ENCODE assay signal across 13 mouse cellular contexts in the genomic region with DNA sequence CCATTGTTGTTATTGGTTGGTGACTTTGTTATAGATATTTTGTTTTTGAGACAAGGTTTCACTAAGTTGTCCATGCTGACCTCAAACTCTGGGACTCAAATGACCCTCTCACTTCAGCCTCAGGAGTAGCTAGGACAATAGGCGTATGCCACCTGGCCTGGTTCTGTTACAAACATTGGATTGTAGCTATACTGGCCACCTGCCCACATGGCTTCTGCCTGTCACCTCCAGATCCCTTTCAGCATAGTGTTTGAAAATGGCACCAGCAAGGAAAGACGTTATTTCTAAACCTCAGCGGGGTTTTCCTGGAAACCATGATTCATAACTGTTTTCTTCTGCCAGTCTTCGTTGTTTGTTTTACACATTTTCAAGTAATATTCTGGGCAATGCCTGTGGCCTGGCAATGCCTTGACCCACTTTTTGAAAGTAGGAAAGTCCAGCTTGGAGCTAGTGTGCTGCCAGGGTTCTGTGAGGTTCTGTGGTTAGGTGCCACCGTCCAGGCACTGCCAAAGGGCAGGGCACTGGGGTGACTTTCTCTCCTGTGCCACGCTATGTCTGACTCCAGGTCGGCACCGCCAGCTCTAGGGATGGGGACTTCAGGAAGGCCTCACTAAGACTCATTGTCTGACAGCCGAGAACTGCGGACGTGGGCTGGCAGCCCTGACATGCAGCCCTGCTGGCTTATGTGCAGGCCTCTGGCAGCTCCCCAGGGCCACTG. TPM values are rescaled to one million over a fixed set of nuclear protein-coding genes. Genes with fewer than 3 reads are reported as not detected.
DNase-seq lines count a peak whose midpoint lies in the region; ATAC-seq and TF ChIP-seq lines count a peak whose summit lies in the region.
"Had no signal": no experiment of that assay in that cellular context is flagged by ENCODE, and none has a peak within 500 bp of the region (broad histone marks: within the 10 kb centered on the region; RNA-seq: fewer than 3 reads in every experiment).

No protein-coding gene starts in this region.

- no peak overlapping the region for H3K27ac ChIP-seq in forebrain, embryonic 14.5 days (ENCODE audit: low read depth, low read length)
- no peak overlapping the region for H3K27ac ChIP-seq in forebrain, embryonic 16.5 days (ENCODE audit: low read length)
- H3K27ac ChIP-seq in lung, postnatal 0 days (ENCODE audit: low read length), result no peak overlapping the region
- no peak overlapping the region for H3K27ac ChIP-seq in liver, embryonic 11.5 days (ENCODE audit: low read depth, low read length)
- no peak overlapping the region for H3K27ac ChIP-seq in intestine, postnatal 0 days (ENCODE audit: low read depth, low read length)
- H3K27ac ChIP-seq: limb, embryonic 10.5 days had no signal

- no peaks in the 10 kb centered on the region for H3K36me3 ChIP-seq in forebrain, embryonic 14.5 days (ENCODE audit: control insufficient read depth, insufficient read depth, low read length)
- no peaks in the 10 kb centered on the region for H3K36me3 ChIP-seq in forebrain, embryonic 16.5 days (ENCODE audit: control insufficient read depth, insufficient read depth)
- no peaks in the 10 kb centered on the region for H3K36me3 ChIP-seq in lung, postnatal 0 days (ENCODE audit: insufficient read depth, low read length)
- H3K36me3 ChIP-seq in liver, embryonic 11.5 days (ENCODE audit: control insufficient read depth, insufficient read depth, low read length), result no peaks in the 10 kb centered on the region
- peaks cover 3% of the 10 kb centered on the region; the same call in 1 of the 2 replicates for H3K36me3 ChIP-seq in intestine, postnatal 0 days (ENCODE audit: control insufficient read depth, insufficient read depth)
- H3K36me3 ChIP-seq: limb, embryonic 10.5 days had no signal

- WGBS in forebrain, embryonic 14.5 days, result 80% methylated on average over 11 of the region's 11 CpGs
- WGBS in forebrain, embryonic 16.5 days, result 70% methylated on average over 11 of the region's 11 CpGs
- WGBS in lung, postnatal 0 days, result 73% methylated on average over 11 of the region's 11 CpGs
- WGBS in liver, embryonic 11.5 days, result 80% methylated on average over 11 of the region's 11 CpGs
- WGBS in intestine, postnatal 0 days, result 89% methylated on average over 11 of the region's 11 CpGs

- TF ChIP-seq EP300 in lung, postnatal 0 days (IDR thresholded peaks at IDR 0.05), result no peak

- H3K4me2 ChIP-seq in forebrain, embryonic 14.5 days (ENCODE audit: low read length), result no peak overlapping the region
- no peak overlapping the region for H3K4me2 ChIP-seq in forebrain, embryonic 16.5 days (ENCODE audit: low read length)
- H3K4me2 ChIP-seq in lung, postnatal 0 days (replicated peaks; ENCODE audit: low read depth, low read length), result no peak overlapping the region
- no peak overlapping the region for H3K4me2 ChIP-seq in liver, embryonic 11.5 days
- no peak overlapping the region for H3K4me2 ChIP-seq in intestine, postnatal 0 days (replicated peaks; ENCODE audit: low read depth)

- TF ChIP-seq CTCF in lung, postnatal 0 days (IDR thresholded peaks at IDR 0.05), result no peak
- no peak for TF ChIP-seq CTCF in intestine, postnatal 0 days (IDR thresholded peaks at IDR 0.05; ENCODE audit: low read depth)

- no peak overlapping the region for H3K4me3 ChIP-seq in forebrain, embryonic 14.5 days (ENCODE audit: low read depth, low read length)
- H3K4me3 ChIP-seq in forebrain, embryonic 16.5 days (replicated peaks; ENCODE audit: low read length), result no peak overlapping the region
- H3K4me3 ChIP-seq in lung, postnatal 0 days (ENCODE audit: low read depth, low read length), result no peak overlapping the region
- no peak overlapping the region for H3K4me3 ChIP-seq in liver, embryonic 11.5 days (ENCODE audit: low read depth, low read length)
- H3K4me3 ChIP-seq in intestine, postnatal 0 days (ENCODE audit: low read depth, low read length), result no peak overlapping the region
- H3K4me3 ChIP-seq: limb, embryonic 10.5 days had no signal

- no peak overlapping the region for H3K9ac ChIP-seq in forebrain, embryonic 14.5 days (ENCODE audit: low read length)
- no peak overlapping the region for H3K9ac ChIP-seq in forebrain, embryonic 16.5 days (replicated peaks; ENCODE audit: low read depth, low read length)
- H3K9ac ChIP-seq in lung, postnatal 0 days (replicated peaks; ENCODE audit: low read depth), result no peak overlapping the region
- no peak overlapping the region for H3K9ac ChIP-seq in liver, embryonic 11.5 days (ENCODE audit: low read depth, low read length)
- no peak overlapping the region for H3K9ac ChIP-seq in intestine, postnatal 0 days (ENCODE audit: low read depth, low read length)

- no peaks in the 10 kb centered on the region for H3K27me3 ChIP-seq in forebrain, embryonic 14.5 days (replicated peaks; ENCODE audit: control insufficient read depth, insufficient read depth, low read length)
- no peaks in the 10 kb centered on the region for H3K27me3 ChIP-seq in forebrain, embryonic 16.5 days (replicated peaks; ENCODE audit: control insufficient read depth, insufficient read depth, low read length)
- no peaks in the 10 kb centered on the region for H3K27me3 ChIP-seq in lung, postnatal 0 days (replicated peaks; ENCODE audit: insufficient read depth, low read length)
- 0 out of 2 replicates have a peak, but pooled peaks cover 3% of the 10 kb centered on the region for H3K27me3 ChIP-seq in liver, embryonic 11.5 days (replicated peaks; ENCODE audit: control insufficient read depth, insufficient read depth, low read length)
- no peaks in the 10 kb centered on the region for H3K27me3 ChIP-seq in intestine, postnatal 0 days (replicated peaks; ENCODE audit: control insufficient read depth, insufficient read depth, low read length)

- peak; percentile 24 for DNase-seq in forebrain, embryonic 14.5 days (ENCODE audit: low spot score)
- DNase-seq in lung, postnatal 36 days, result peak; percentile 22
- no peak for DNase-seq in lung, postnatal 0 days (ENCODE audit: low spot score)
- DNase-seq in cerebellum, postnatal 25 days, result peak; percentile 39 to 61
- peak; percentile 36 for DNase-seq in right cerebral cortex, postnatal 4 days
- DNase-seq in liver, embryonic 11.5 days (ENCODE audit: low spot score), result no peak

- no peaks in the 10 kb centered on the region for H3K4me1 ChIP-seq in forebrain, embryonic 14.5 days (ENCODE audit: control insufficient read depth, insufficient read depth, low read length)
- H3K4me1 ChIP-seq in forebrain, embryonic 16.5 days (replicated peaks; ENCODE audit: control insufficient read depth, insufficient read depth, low read length), result peaks cover 7% of the 10 kb centered on the region; the same call in 1 of the 2 replicates
- H3K4me1 ChIP-seq in lung, postnatal 0 days (ENCODE audit: insufficient read depth, low read depth, low read length), result no peaks in the 10 kb centered on the region; the same call in 1 of the 2 replicates
- H3K4me1 ChIP-seq in liver, embryonic 11.5 days (replicated peaks; ENCODE audit: control insufficient read depth, insufficient read depth, low read length), result no peaks in the 10 kb centered on the region
- H3K4me1 ChIP-seq in intestine, postnatal 0 days (replicated peaks; ENCODE audit: control insufficient read depth, insufficient read depth, low read length), result peaks cover 7% of the 10 kb centered on the region; the same call in 1 of the 2 replicates

- no peak for ATAC-seq in forebrain, embryonic 14.5 days
- no peak for ATAC-seq in forebrain, embryonic 16.5 days
- ATAC-seq in lung, postnatal 0 days, result no peak
- no peak for ATAC-seq in liver, embryonic 11.5 days (replicated peaks; ENCODE audit: low FRiP score)
- no peak for ATAC-seq in intestine, postnatal 0 days

- H3K9me3 ChIP-seq in forebrain, embryonic 14.5 days (replicated peaks; ENCODE audit: control insufficient read depth, low read length), result no peaks in the 10 kb centered on the region
- no peaks in the 10 kb centered on the region for H3K9me3 ChIP-seq in forebrain, embryonic 16.5 days (ENCODE audit: control insufficient read depth, low read length)
- H3K9me3 ChIP-seq in lung, postnatal 0 days (ENCODE audit: low read length), result no peaks in the 10 kb centered on the region
- H3K9me3 ChIP-seq in liver, embryonic 11.5 days (ENCODE audit: control insufficient read depth, low read length), result no peaks in the 10 kb centered on the region
- H3K9me3 ChIP-seq in intestine, postnatal 0 days (ENCODE audit: control insufficient read depth), result no peaks in the 10 kb centered on the region
- H3K9me3 ChIP-seq: limb, embryonic 10.5 days had no signal

RNA-seq across cellular contexts. Expression of gene Slc13a2, which starts 10.3 kb away (rescaled TPM):
- not detected in 2 replicates for polyA plus RNA-seq in forebrain, embryonic 14.5 days (2014; fragmentation: Nextera tagmentation; extraction: Ambion mirVana)
- not detected in 2 replicates for polyA plus RNA-seq in forebrain, embryonic 16.5 days (2015; fragmentation: Nextera tagmentation; extraction: Ambion mirVana)
- 0.43 and 0.51 TPM in 2 replicates for polyA plus RNA-seq in lung, postnatal 0 days (2015; fragmentation: Nextera tagmentation; extraction: Ambion mirVana)
- polyA plus RNA-seq in liver, embryonic 11.5 days (2014; fragmentation: Nextera tagmentation; extraction: Ambion mirVana), result not detected in 2 replicates
- polyA plus RNA-seq in intestine, postnatal 0 days (2015; fragmentation: Nextera tagmentation; extraction: Ambion mirVana), result 31.4 and 36.6 TPM in 2 replicates
- polyA plus RNA-seq: C2C12; cortical plate, adult 2 months; frontal cortex, adult 2 months; hindbrain, embryonic 11.5 days; limb, embryonic 10.5 days had no signal

RNA-seq across cellular contexts. Expression of gene Foxn1, which starts 25.4 kb away (rescaled TPM):
- polyA plus RNA-seq in forebrain, embryonic 14.5 days (2014; fragmentation: Nextera tagmentation; extraction: Ambion mirVana), result not detected in 2 replicates
- not detected in 2 replicates for polyA plus RNA-seq in forebrain, embryonic 16.5 days (2015; fragmentation: Nextera tagmentation; extraction: Ambion mirVana)
- not detected in 2 replicates for polyA plus RNA-seq in lung, postnatal 0 days (2015; fragmentation: Nextera tagmentation; extraction: Ambion mirVana)
- polyA plus RNA-seq in liver, embryonic 11.5 days (2014; fragmentation: Nextera tagmentation; extraction: Ambion mirVana), result not detected in 2 replicates
- not detected in 2 replicates for polyA plus RNA-seq in intestine, postnatal 0 days (2015; fragmentation: Nextera tagmentation; extraction: Ambion mirVana)
- polyA plus RNA-seq: frontal cortex, adult 2 months; limb, embryonic 10.5 days had no signal

RNA-seq across cellular contexts. Expression of gene Slc46a1, which starts 53.7 kb away (rescaled TPM):
- polyA plus RNA-seq in forebrain, embryonic 14.5 days (2014; fragmentation: Nextera tagmentation; extraction: Ambion mirVana), result 18.4 and 19.2 TPM in 2 replicates
- 18.3 and 19.8 TPM in 2 replicates for polyA plus RNA-seq in forebrain, embryonic 16.5 days (2015; fragmentation: Nextera tagmentation; extraction: Ambion mirVana)
- polyA plus RNA-seq in lung, postnatal 0 days (2015; fragmentation: Nextera tagmentation; extraction: Ambion mirVana), result 10.6 and 11.9 TPM in 2 replicates
- 9.8 and 12.1 TPM in 2 replicates for polyA plus RNA-seq in liver, embryonic 11.5 days (2014; fragmentation: Nextera tagmentation; extraction: Ambion mirVana)
- 68.7 and 71.6 TPM in 2 replicates for polyA plus RNA-seq in intestine, postnatal 0 days (2015; fragmentation: Nextera tagmentation; extraction: Ambion mirVana)

Comparison
In these comparisons a context has a peak if more than half of its experiments do, and no peak if none do; other contexts are left out.
1. DNase-seq: peak in forebrain, embryonic 14.5 days (single experiment), lung, postnatal 36 days (single experiment), cerebellum, postnatal 25 days (2 of 2) and right cerebral cortex, postnatal 4 days (single experiment); none in lung, postnatal 0 days (single experiment) and liver, embryonic 11.5 days (single experiment).
2. RNA of gene Slc13a2, which starts 10.3 kb away (polyA plus RNA-seq): 31.4 to 36.6 TPM in intestine, postnatal 0 days; 0.43 to 0.51 TPM in lung, postnatal 0 days, not detected in liver, embryonic 11.5 days, not detected in forebrain, embryonic 14.5 days and not detected in forebrain, embryonic 16.5 days; every median in the first group is over 10 times any median in the second.